Mouse (Mus musculus) liver, embryonic 11.5 days (tissue): Measurements from ENCODE around the gene Gm3029. TPM values are rescaled to one million over a fixed set of nuclear protein-coding genes. Genes with fewer than 3 reads are reported as not detected.
"Not testable (repeated sequence)": the region's sequence is repeated elsewhere in the genome, so short reads cannot be mapped to it uniquely, and the experiment has no call there.

ENCODE experiments used
- ATAC-seq: fragments of 200-750 bp; cut with Nextera tagmentation; replicated peaks from 2 replicates; pipeline ENCODE4 v1.8.0; 2017; ENCODE audit warnings: moderate number of reproducible peaks, mild to moderate bottlenecking, moderate TSS enrichment, moderate library complexity; ENCODE audit not compliant: low FRiP score
- DNase-seq: peaks from one replicate; pipeline ENCODE4 v3.0.0-alpha.2; 2017; ENCODE audit warnings: low spot score
- H3K27ac ChIP-seq: fragments of 300-500 bp; sonication (generic); 2 replicates; pipeline ENCODE4 v1.5.1; 2014; ENCODE audit warnings: mild to moderate bottlenecking, low read depth, low read length, control low read depth
- H3K27me3 ChIP-seq: fragments of 300-500 bp; sonication (generic); replicated peaks from 2 replicates; pipeline ENCODE4 v1.6.1; 2014; ENCODE audit warnings: low read length, mixed read lengths; ENCODE audit not compliant: control insufficient read depth, insufficient read depth
- H3K36me3 ChIP-seq: fragments of 300-500 bp; sonication (generic); 2 replicates; pipeline ENCODE4 v1.6.1; 2014; ENCODE audit warnings: mild to moderate bottlenecking, low read length, moderate library complexity, mixed read lengths; ENCODE audit not compliant: control insufficient read depth, insufficient read depth
- H3K4me1 ChIP-seq: fragments of 300-500 bp; sonication (generic); replicated peaks from 2 replicates; pipeline ENCODE4 v1.6.1; 2014; ENCODE audit warnings: low read length, mixed read lengths; ENCODE audit not compliant: control insufficient read depth, insufficient read depth
- H3K4me2 ChIP-seq: fragments of 300-500 bp; sonication (generic); 2 replicates; pipeline ENCODE4 v1.6.1; 2014; ENCODE audit warnings: mild to moderate bottlenecking, control low read depth, moderate library complexity
- H3K4me3 ChIP-seq: fragments of 300-500 bp; sonication (generic); 2 replicates; pipeline ENCODE4 v1.5.1; 2014; ENCODE audit warnings: low read depth, low read length, control low read depth
- H3K9ac ChIP-seq: fragments of 300-500 bp; sonication (generic); 2 replicates; pipeline ENCODE4 v1.6.1; 2014; ENCODE audit warnings: low read depth, low read length, control low read depth
- H3K9me3 ChIP-seq: fragments of 300-500 bp; sonication (generic); 2 replicates; pipeline ENCODE4 v1.6.1; 2016; ENCODE audit warnings: low read length, inconsistent platforms, mixed read lengths; ENCODE audit not compliant: control insufficient read depth
- WGBS: fragments of 180-500 bp; shearing (Covaris S2); extraction: QIAGEN DNeasy Blood & Tissue Kit; methylation state at CpG from one replicate; pipeline ENCODE4 v1.1.7; 2014; 5-methylcytosine and 5-hydroxymethylcytosine counted together
- polyA plus RNA-seq: library from polyadenylated mRNA; unstranded; fragments of >200 nt; fragmentation: Nextera tagmentation; extraction: Ambion mirVana; gene quantifications from 2 replicates; pipeline ENCODE4 v1.2.1, GENCODE M21; 2014

Gene Gm3029
- not detected in 2 replicates for polyA plus RNA-seq

DNA sequence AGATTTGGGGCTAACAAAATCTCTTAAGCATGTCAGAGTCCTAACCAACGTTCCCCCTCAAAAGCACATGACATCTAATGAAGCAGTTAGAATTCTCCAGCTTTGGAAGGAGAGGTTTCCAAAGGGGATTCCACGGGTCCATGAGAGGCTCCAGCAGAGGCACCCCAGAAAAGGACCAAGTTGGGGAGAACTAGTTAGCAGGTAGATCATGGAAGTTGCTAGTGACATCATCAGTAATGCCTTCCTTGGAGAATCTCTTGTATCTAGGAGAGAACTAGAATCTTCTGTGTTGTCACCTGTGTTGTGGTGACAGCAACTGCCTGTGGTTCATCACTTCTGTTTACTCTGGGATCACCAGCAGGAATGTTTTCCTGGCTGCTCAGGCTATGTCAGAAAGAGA, at the start of gene Gm3029:
Gene Gm3029, plus strand, starts transcription at position 301 of the 400 bp plus-strand sequence.
- not testable (repeated sequence) for H3K27me3 ChIP-seq, H3K36me3 ChIP-seq, H3K9ac ChIP-seq, H3K27ac ChIP-seq, H3K9me3 ChIP-seq, H3K4me2 ChIP-seq, ATAC-seq, DNase-seq, H3K4me3 ChIP-seq, H3K4me1 ChIP-seq
- 71% methylated on average over 1 of the region's 2 CpGs for WGBS

- H3K4me3 ChIP-seq, H3K27me3 ChIP-seq, H3K9ac ChIP-seq, ATAC-seq, H3K27ac ChIP-seq, H3K4me2 ChIP-seq, H3K9me3 ChIP-seq, H3K36me3 ChIP-seq, H3K4me1 ChIP-seq, DNase-seq: not testable (repeated sequence)
- WGBS = no CpG with 5 or more reads among the region's 1 CpGs
These were observed 47.7 kb upstream of the Gm3029 start, which contains the start of gene Gm2916 for GRCm38 (mm10) chr14:3883872-3884271. Gm2916 (plus strand) TSS chr14:3884172.

DNA sequence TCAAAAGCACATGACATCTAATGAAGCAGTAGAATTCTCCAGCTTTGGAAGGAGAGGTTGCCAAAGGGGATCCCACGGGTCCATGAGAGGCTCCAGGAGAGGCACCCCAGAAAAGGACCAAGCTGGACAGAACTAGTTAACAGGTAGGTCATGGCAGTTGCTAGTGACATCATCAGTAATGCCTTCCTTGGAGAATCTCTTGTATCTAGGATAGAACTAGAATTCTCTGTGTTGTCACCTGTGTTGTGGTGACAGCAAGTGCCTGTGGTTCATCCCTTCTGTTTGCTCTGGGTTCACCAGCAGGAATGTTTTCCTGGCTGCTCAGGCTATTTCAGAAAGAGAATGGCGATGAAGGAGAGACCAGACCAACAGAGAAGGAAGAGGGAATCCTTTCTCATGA, 31.7 kb downstream of the Gm3029 start, which contains the start of gene Gm3095:
Gene Gm3095, plus strand, starts transcription at position 301 of the 400 bp plus-strand sequence.
- not testable (repeated sequence) for DNase-seq, H3K4me2 ChIP-seq, H3K4me3 ChIP-seq, H3K27me3 ChIP-seq, H3K27ac ChIP-seq, ATAC-seq, H3K4me1 ChIP-seq, H3K36me3 ChIP-seq, H3K9ac ChIP-seq, H3K9me3 ChIP-seq
- WGBS = no CpG with 5 or more reads among the region's 2 CpGs

Other genes with a start within 250 kb of the Gm3029 start
- gene Gm3043, start 243.0 kb upstream of the Gm3029 start, polyA plus RNA-seq = not detected in 2 replicates
- 0.30 TPM in 1 of 2 replicates, not detected in the other for gene Gm3002, start 121.7 kb upstream of the Gm3029 start, polyA plus RNA-seq
- not detected in 2 replicates for gene Gm3033, start 85.5 kb upstream of the Gm3029 start, polyA plus RNA-seq
- not detected in 2 replicates for gene Gm2916, start 47.6 kb upstream of the Gm3029 start, polyA plus RNA-seq
- not detected in 2 replicates for gene Gm3095, start 31.8 kb downstream of the Gm3029 start, polyA plus RNA-seq
- gene Gm3099, start 66.6 kb downstream of the Gm3029 start, polyA plus RNA-seq = not detected in 2 replicates
- 0.12 TPM in 1 of 2 replicates, not detected in the other for gene Gm5796, start 92.2 kb downstream of the Gm3029 start, polyA plus RNA-seq
- not detected in 2 replicates for gene Gm3115, start 152.4 kb downstream of the Gm3029 start, polyA plus RNA-seq
- gene Gm8108, start 178.8 kb downstream of the Gm3029 start, polyA plus RNA-seq = 0.31 TPM in 1 of 2 replicates, not detected in the other
- gene Gm3127, start 233.3 kb downstream of the Gm3029 start, polyA plus RNA-seq = not detected in 2 replicates